Mouse (Mus musculus) neural tube, embryonic 11.5 days (tissue): ENCODE measurements at regions not wholly inside any gene's neighbourhood (a gene's known extent, or its start where the extent isn't known, plus 50 kb on each side); places are given as distances from the start of the nearest gene placed in this dataset.
A peak's percentile ranks its signal among the peaks of the same experiment; 100 is the strongest.

Source experiments
- ATAC-seq: fragments of 200-750 bp; cut with Nextera tagmentation; 2 replicates; pipeline ENCODE4 v1.8.0; 2017; ENCODE audit warnings: moderate number of reproducible peaks, mild to moderate bottlenecking, moderate TSS enrichment, moderate library complexity; ENCODE audit not compliant: insufficient read depth, low FRiP score, low TSS enrichment
- DNase-seq: peaks from one replicate; pipeline ENCODE4 v3.0.0-alpha.2; 2015; ENCODE audit warnings: low spot score
- H3K27ac ChIP-seq: fragments of 300-500 bp; sonication (generic); 2 replicates; pipeline ENCODE4 v1.5.1; 2014; ENCODE audit warnings: low read depth, mild to moderate bottlenecking, low read length
- H3K27me3 ChIP-seq: fragments of 300-500 bp; sonication (generic); 2 replicates; pipeline ENCODE4 v1.6.1; 2014; ENCODE audit warnings: mild to moderate bottlenecking, low read length, mixed read lengths; ENCODE audit not compliant: control insufficient read depth, insufficient read depth
- H3K36me3 ChIP-seq: fragments of 300-500 bp; sonication (generic); 2 replicates; pipeline ENCODE4 v1.6.1; 2014; ENCODE audit warnings: mild to moderate bottlenecking, low read length, moderate library complexity, mixed read lengths; ENCODE audit not compliant: control insufficient read depth, insufficient read depth
- H3K4me1 ChIP-seq: fragments of 300-500 bp; sonication (generic); 2 replicates; pipeline ENCODE4 v1.6.1; 2014; ENCODE audit warnings: low read length, mixed read lengths; ENCODE audit not compliant: control insufficient read depth, insufficient read depth
- H3K4me2 ChIP-seq: fragments of 300-500 bp; sonication (generic); 2 replicates; pipeline ENCODE4 v1.6.1; 2014; ENCODE audit warnings: low read depth, mild to moderate bottlenecking, moderate library complexity
- H3K4me3 ChIP-seq: fragments of 300-500 bp; sonication (generic); 2 replicates; pipeline ENCODE4 v1.5.1; 2014; ENCODE audit warnings: low read depth, low read length
- H3K9ac ChIP-seq: fragments of 300-500 bp; sonication (generic); 2 replicates; pipeline ENCODE4 v1.6.1; 2014; ENCODE audit warnings: mild to moderate bottlenecking, low read length
- H3K9me3 ChIP-seq: fragments of 300-500 bp; sonication (generic); 2 replicates; pipeline ENCODE4 v1.6.1; 2016; ENCODE audit warnings: low read length; ENCODE audit not compliant: control insufficient read depth
- WGBS: fragments of 180-500 bp; shearing (Covaris S2); extraction: QIAGEN DNeasy Blood & Tissue Kit; methylation state at CpG from one replicate; pipeline ENCODE4 v1.1.7; 2014; 5-methylcytosine and 5-hydroxymethylcytosine counted together

DNA sequence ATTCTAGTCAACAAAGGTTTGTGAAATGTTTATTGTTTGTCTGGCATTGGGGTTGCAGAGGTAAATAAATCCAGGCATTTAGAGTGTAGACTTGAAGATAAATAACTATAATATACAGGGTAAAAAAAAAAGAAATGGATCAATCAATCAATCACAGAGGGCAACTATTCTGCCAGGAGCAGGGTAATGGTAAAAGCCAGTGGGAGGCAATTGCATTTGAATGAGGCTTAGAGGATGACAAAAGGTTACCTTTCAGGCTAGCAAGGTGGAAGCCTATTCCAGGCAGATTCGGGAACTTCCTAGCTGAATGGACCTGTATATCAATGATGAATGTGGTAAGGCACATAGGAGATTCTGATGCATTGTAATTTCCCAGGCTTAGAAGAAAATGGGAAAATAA, 557.6 kb downstream of the Cdk5rap2 start:
- Histone ChIP-seq H3K36me3 (no peaks in the 10 kb centered on the region), H3K4me2 (no peak overlapping the region), H3K27me3 (no peaks in the 10 kb centered on the region), H3K4me1 (no peaks in the 10 kb centered on the region), H3K9ac (no peak overlapping the region), H3K27ac (no peak overlapping the region), H3K4me3 (no peak overlapping the region), H3K9me3 (no peaks in the 10 kb centered on the region)
- DNase-seq, result no peak
- ATAC-seq, result no peak
- WGBS, result 27% methylated on average over 1 of the region's 1 CpGs

DNA sequence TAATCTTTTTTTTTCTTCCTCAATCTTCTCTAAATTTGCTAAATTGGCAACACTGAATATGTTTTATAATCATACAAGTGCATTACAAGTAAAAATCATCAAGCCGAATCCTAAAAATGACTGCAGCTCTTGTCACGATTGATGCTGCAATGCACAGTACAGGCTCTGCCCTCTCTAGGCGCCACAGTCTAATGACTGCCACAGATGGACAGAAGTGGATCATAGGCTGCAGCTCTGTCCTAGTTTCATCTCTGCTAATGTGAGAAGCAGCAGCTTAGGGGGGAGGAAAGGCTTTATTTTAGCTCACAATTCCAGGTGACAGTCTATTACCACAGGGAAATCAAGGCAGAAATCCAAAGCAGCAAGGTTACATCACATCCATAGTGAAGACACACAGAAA, 560.8 kb downstream of the Cdk5rap2 start:
- H3K9me3 ChIP-seq, result no peaks in the 10 kb centered on the region
- 90% methylated on average over 3 of the region's 3 CpGs for WGBS
- no peaks in the 10 kb centered on the region for H3K36me3 ChIP-seq
- H3K4me3 ChIP-seq, result no peak overlapping the region
- no peaks in the 10 kb centered on the region for H3K4me1 ChIP-seq
- no peak overlapping the region for H3K4me2 ChIP-seq
- no peak for ATAC-seq
- DNase-seq, result no peak
- H3K27me3 ChIP-seq, result no peaks in the 10 kb centered on the region
- H3K27ac ChIP-seq, result no peak overlapping the region
- H3K9ac ChIP-seq, result no peak overlapping the region

DNA sequence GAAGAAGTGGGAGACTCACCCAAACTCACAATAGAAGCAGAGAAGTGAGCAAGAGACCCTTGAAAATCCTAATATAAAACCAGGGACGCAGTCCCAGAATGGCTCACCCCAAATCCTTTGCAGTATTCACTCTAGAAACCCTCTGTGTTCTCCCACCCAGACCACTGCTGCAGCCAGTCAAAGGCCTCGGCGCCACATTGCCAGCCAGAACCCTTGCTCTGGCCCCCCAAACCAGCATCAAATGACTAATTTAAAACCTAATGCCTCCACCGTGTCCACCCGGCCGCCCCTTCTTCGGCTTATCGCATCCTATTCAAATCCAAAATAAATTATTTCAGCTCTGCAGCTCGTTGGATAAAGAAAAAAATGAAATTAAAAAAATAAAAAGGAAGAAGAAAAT, 570.4 kb downstream of the Cdk5rap2 start:
- H3K9ac ChIP-seq, result no peak overlapping the region
- no peak for DNase-seq
- H3K27ac ChIP-seq, result no peak overlapping the region
- no peak for ATAC-seq
- no peaks in the 10 kb centered on the region for H3K4me1 ChIP-seq
- no peaks in the 10 kb centered on the region for H3K27me3 ChIP-seq
- no peaks in the 10 kb centered on the region for H3K9me3 ChIP-seq
- 67% methylated on average over 9 of the region's 9 CpGs for WGBS
- H3K4me3 ChIP-seq, result no peak overlapping the region
- H3K4me2 ChIP-seq, result no peak overlapping the region
- no peaks in the 10 kb centered on the region for H3K36me3 ChIP-seq

DNA sequence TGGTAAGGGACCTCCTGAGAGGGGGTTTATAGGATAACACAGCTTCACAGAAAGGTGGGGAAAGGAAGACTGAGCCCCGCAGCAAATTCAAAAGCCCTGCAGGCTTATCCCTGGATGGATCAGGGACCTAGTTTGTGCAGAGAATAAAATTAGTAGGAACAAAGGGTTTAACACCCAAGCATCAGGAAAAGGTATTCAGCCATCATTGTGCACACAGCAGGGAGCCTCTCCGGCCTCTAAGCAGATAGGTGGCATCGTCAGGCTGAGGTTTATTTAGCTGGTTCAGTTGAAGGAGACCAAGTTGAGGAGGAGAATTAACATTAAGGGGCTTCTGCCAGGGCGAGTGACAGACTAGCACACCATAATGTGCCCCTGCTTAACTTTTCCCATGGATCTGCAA, 571.3 kb downstream of the Cdk5rap2 start:
- DNase-seq (no peak), ATAC-seq (no peak)
- Histone ChIP-seq H3K27ac (no peak overlapping the region), H3K4me2 (no peak overlapping the region), H3K36me3 (no peaks in the 10 kb centered on the region), H3K4me1 (no peaks in the 10 kb centered on the region), H3K9ac (no peak overlapping the region), H3K9me3 (no peaks in the 10 kb centered on the region), H3K4me3 (no peak overlapping the region), H3K27me3 (no peaks in the 10 kb centered on the region)
- WGBS, result 30% methylated on average over 4 of the region's 4 CpGs

- no peak overlapping the region for H3K9ac ChIP-seq
- H3K4me3 ChIP-seq, result no peak overlapping the region
- H3K9me3 ChIP-seq, result no peaks in the 10 kb centered on the region
- no peaks in the 10 kb centered on the region for H3K4me1 ChIP-seq
- no peak overlapping the region for H3K27ac ChIP-seq
- H3K36me3 ChIP-seq, result no peaks in the 10 kb centered on the region
- 51% methylated on average over 3 of the region's 3 CpGs for WGBS
- no peak for DNase-seq
- no peaks in the 10 kb centered on the region for H3K27me3 ChIP-seq
- 0 out of 2 replicates have a peak, but pooled peaks have one; percentile 5 for ATAC-seq
- H3K4me2 ChIP-seq, result no peak overlapping the region
Measured at GRCm38 (mm10) chr4:69824903-69825268, 585.4 kb downstream of the Cdk5rap2 start.

DNA sequence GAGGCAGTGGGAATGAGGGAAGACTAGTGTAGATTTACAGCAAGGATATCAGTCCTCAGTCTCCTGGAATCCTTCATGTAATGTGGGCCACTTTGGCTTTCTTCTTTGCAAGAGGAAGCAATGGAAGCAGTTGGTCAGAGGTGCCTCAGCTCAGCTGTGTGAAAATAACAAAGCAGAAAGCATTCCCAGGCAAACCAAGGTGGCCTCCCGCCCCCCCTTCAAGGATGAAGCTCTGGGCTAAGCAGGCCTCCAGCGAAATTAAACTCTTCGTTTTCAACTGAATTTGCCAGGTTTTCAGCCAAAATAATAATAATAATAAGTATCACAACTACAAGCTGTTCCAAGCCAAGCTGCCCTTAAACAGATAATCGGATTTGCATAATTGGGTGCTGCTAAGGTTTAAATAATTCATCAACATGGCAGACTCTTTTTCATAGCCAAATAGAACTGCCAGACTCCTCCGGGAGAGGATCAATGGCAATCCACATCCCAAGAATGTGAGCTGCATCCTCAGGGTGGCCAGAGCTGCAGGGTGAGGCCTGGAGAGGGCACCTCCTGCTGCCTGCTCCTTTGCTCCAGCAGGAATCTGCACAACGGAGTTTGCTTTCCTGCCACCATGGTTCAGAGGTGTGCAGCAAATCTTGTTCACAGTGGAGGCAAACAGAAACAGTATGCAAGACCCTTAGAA, 585.9 kb downstream of the Cdk5rap2 start:
- Histone ChIP-seq H3K9ac (no peak overlapping the region), H3K9me3 (no peaks in the 10 kb centered on the region), H3K27me3 (no peaks in the 10 kb centered on the region), H3K4me1 (no peaks in the 10 kb centered on the region), H3K4me2 (no peak overlapping the region), H3K4me3 (no peak overlapping the region), H3K36me3 (no peaks in the 10 kb centered on the region), H3K27ac (no peak overlapping the region)
- DNase-seq, result peak; percentile 24
- WGBS, result 21% methylated on average over 6 of the region's 6 CpGs
- peak; percentile 42; the same call in 1 of the 2 replicates for ATAC-seq

GRCm38 (mm10) chr4:69823311-69823940, 586.8 kb downstream of the Cdk5rap2 start:
- ATAC-seq, result peak; percentile 38
- no peaks in the 10 kb centered on the region for H3K27me3 ChIP-seq
- DNase-seq, result peak; percentile 56
- no peak overlapping the region for H3K9ac ChIP-seq
- H3K4me2 ChIP-seq, result no peak overlapping the region
- no peaks in the 10 kb centered on the region for H3K36me3 ChIP-seq
- WGBS, result 6% methylated on average over 1 of the region's 1 CpGs
- H3K4me1 ChIP-seq, result no peaks in the 10 kb centered on the region
- H3K4me3 ChIP-seq, result no peak overlapping the region
- no peaks in the 10 kb centered on the region for H3K9me3 ChIP-seq
- no peak overlapping the region for H3K27ac ChIP-seq

DNA sequence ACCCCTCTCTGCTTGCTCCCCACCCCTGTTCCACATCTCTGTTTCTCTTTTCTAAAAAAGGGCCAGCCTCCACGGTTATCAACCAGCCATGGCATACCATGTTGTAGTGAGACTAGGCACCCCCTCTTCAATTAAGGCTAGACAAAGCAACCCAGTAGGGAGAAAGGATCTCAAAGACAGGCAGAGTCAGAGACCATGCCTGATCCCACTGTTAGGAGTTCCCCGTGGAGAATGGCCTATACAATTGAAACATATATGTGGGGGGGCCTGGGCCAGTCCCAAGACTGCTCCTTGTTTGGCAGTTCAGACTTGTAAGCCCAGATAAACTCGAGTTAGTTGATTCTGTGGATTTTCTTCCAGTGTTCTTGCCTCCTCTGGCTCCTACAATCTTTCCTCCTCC, 591.4 kb downstream of the Cdk5rap2 start:
- DNase-seq (no peak), ATAC-seq (no peak)
- Histone ChIP-seq H3K4me1 (no peaks in the 10 kb centered on the region), H3K27ac (no peak overlapping the region), H3K9me3 (no peaks in the 10 kb centered on the region), H3K4me3 (no peak overlapping the region), H3K9ac (no peak overlapping the region), H3K36me3 (no peaks in the 10 kb centered on the region), H3K27me3 (no peaks in the 10 kb centered on the region), H3K4me2 (no peak overlapping the region)
- 36% methylated on average over 3 of the region's 3 CpGs for WGBS

GRCm38 (mm10) chr4:69785481-69786050, 624.7 kb downstream of the Cdk5rap2 start:
- Histone ChIP-seq H3K9me3 (no peaks in the 10 kb centered on the region), H3K9ac (no peak overlapping the region), H3K27ac (no peak overlapping the region), H3K36me3 (no peaks in the 10 kb centered on the region), H3K4me2 (no peak overlapping the region), H3K4me3 (no peak overlapping the region), H3K27me3 (no peaks in the 10 kb centered on the region), H3K4me1 (no peaks in the 10 kb centered on the region)
- no peak for DNase-seq
- 90% methylated on average over 7 of the region's 7 CpGs for WGBS
- no peak for ATAC-seq
